Mouse (Mus musculus) limb, embryonic 14.5 days (tissue): ENCODE results near the gene Fkbp14. TPM values are rescaled to one million over a fixed set of nuclear protein-coding genes. Genes with fewer than 3 reads are reported as not detected.

Experiments
- ATAC-seq: fragments of 200-750 bp; cut with Nextera tagmentation; 2 replicates; pipeline ENCODE4 v1.8.0; 2017; ENCODE audit warnings: low read depth, moderate number of reproducible peaks, moderate TSS enrichment; ENCODE audit not compliant: low FRiP score
- DNase-seq: peaks from one replicate; pipeline ENCODE4 v3.0.0-alpha.2; 2015; ENCODE audit warnings: low spot score
- H3K27ac ChIP-seq: fragments of 300-500 bp; sonication (generic); replicated peaks from 2 replicates; pipeline ENCODE4 v1.5.1; 2014; ENCODE audit warnings: low read depth, mild to moderate bottlenecking, low read length, moderate library complexity, mixed read lengths
- H3K27me3 ChIP-seq: fragments of 300-500 bp; sonication (generic); 2 replicates; pipeline ENCODE4 v1.6.1; 2014; ENCODE audit warnings: low read length, mixed read lengths; ENCODE audit not compliant: control insufficient read depth, insufficient read depth
- H3K36me3 ChIP-seq: fragments of 300-500 bp; sonication (generic); 2 replicates; pipeline ENCODE4 v1.6.1; 2014; ENCODE audit warnings: mild to moderate bottlenecking, low read length, moderate library complexity, mixed read lengths; ENCODE audit not compliant: control insufficient read depth, insufficient read depth
- H3K4me1 ChIP-seq: fragments of 300-500 bp; sonication (generic); 2 replicates; pipeline ENCODE4 v1.6.1; 2014; ENCODE audit warnings: antibody characterized with exemption, low read length, mixed read lengths; ENCODE audit not compliant: control insufficient read depth, insufficient read depth
- H3K4me2 ChIP-seq: fragments of 300-500 bp; sonication (generic); replicated peaks from 2 replicates; pipeline ENCODE4 v1.6.1; 2014; ENCODE audit warnings: low read depth, mild to moderate bottlenecking, low read length, moderate library complexity; ENCODE audit not compliant: severe bottlenecking
- H3K4me3 ChIP-seq: fragments of 300-500 bp; sonication (generic); replicated peaks from 2 replicates; pipeline ENCODE4 v1.5.1; 2014; ENCODE audit warnings: low read length
- H3K9ac ChIP-seq: fragments of 300-500 bp; sonication (generic); 2 replicates; pipeline ENCODE4 v1.6.1; 2014; ENCODE audit warnings: mild to moderate bottlenecking, low read depth, low read length, moderate library complexity; ENCODE audit not compliant: severe bottlenecking
- H3K9me3 ChIP-seq: fragments of 300-500 bp; sonication (generic); 2 replicates; pipeline ENCODE4 v1.6.1; 2016; ENCODE audit warnings: low read length; ENCODE audit not compliant: control insufficient read depth
- POLR2A ChIP-seq: fragments of 200-500 bp; IDR thresholded peaks from 2 replicates; pipeline ENCODE4 v1.8.0; 2012; ENCODE audit warnings: inconsistent platforms, mild to moderate bottlenecking, moderate library complexity, borderline replicate concordance; ENCODE audit not compliant: insufficient read depth, insufficient read length; ENCODE audit errors: extremely low read depth
- WGBS: fragments of 180-500 bp; shearing (Covaris S2); extraction: QIAGEN DNeasy Blood & Tissue Kit; methylation state at CpG from one replicate; pipeline ENCODE4 v1.1.7; 2014; 5-methylcytosine and 5-hydroxymethylcytosine counted together
- polyA plus RNA-seq, 2 experiments: library from polyadenylated mRNA; depleted of rRNA in 1 of 2; stranded (reverse) in 1 of 2; unstranded in 1 of 2; fragments of >200 nt; fragmentation: Nextera tagmentation in 1 of 2; extraction: Ambion mirVana in 1 of 2; gene quantifications; 2 replicates each; pipeline versions ENCODE4 v1.2.1 to v1.2.3; 2012 to 2014

The Fkbp14 gene
- polyA plus RNA-seq, 2 experiments, result 57.0 to 71.0 TPM

DNA sequence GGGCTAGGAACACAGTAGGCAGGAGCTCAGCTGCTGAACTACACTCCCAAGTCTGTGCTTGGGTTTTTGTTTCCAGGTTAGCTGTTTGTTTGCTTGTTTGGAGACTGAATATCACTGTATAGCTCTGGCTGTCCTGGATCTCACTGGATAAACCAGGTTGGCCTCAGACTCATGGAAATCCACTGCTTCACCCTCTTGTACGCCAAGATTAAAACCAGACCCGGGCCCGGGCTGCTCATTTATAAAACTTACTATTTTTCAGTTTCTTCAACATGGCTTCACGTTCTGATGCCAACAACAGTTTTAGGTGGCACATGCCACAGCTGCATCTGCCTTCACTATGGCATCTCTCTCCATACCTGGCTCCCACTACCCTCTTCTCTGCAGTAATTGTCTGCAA lies 33.5 kb downstream of the Fkbp14 start:
- DNase-seq, result no peak
- Histone ChIP-seq H3K36me3 (no peaks in the 10 kb centered on the region), H3K4me3 (no peak overlapping the region), H3K4me2 (no peak overlapping the region), H3K27ac (no peak overlapping the region), H3K27me3 (no peaks in the 10 kb centered on the region), H3K4me1 (peaks cover 15% of the 10 kb centered on the region), H3K9ac (no peak overlapping the region), H3K9me3 (no peaks in the 10 kb centered on the region)
- no peak for ATAC-seq
- no peak for TF ChIP-seq POLR2A
- WGBS, result 77% methylated on average over 4 of the region's 4 CpGs

DNA sequence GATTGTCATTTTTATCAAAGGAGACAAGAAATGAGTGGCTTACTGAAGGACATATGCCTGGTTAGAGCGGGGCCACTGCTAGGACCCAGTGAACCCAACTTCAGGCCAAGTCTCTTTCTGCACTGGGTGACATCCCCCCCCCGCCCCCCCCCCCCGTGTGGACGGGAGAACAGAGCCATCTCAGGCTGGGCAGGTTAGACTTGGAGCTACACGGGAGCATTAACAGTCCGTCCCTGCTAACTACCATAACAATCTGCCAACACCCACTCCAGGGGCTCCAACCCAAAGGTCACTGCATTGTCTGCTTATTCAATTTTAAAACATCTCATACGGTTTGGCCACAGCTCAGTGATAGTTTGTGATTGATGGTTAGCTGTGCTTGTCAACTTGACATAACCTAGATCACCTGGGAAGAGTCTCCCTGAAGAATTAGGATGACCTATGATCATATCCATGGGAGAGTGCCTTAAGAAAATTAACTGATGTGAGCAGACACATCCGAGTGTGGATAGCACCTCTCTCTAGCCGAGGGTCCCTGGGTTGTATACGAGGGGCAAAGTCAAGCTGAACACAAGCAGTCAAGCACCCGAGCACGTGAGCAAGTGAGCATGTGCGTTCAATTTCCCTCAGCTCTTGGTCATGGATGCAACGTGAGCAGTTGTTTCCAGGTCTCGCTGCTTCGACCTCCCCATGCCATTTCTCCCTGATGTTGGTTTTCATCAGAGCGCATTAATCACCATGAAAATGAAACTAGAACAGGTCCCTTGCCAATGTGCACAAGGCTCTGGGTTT lies 34.9 kb downstream of the Fkbp14 start:
- no peaks in the 10 kb centered on the region for H3K36me3 ChIP-seq
- DNase-seq, result no peak
- H3K4me3 ChIP-seq, result no peak overlapping the region
- WGBS, result 77% methylated on average over 17 of the region's 17 CpGs
- H3K27ac ChIP-seq, result no peak overlapping the region
- no peak for TF ChIP-seq POLR2A
- no peak overlapping the region for H3K4me2 ChIP-seq
- no peak overlapping the region for H3K9ac ChIP-seq
- H3K9me3 ChIP-seq, result no peaks in the 10 kb centered on the region
- no peaks in the 10 kb centered on the region for H3K27me3 ChIP-seq
- ATAC-seq, result no peak
- peaks cover 15% of the 10 kb centered on the region for H3K4me1 ChIP-seq

DNA sequence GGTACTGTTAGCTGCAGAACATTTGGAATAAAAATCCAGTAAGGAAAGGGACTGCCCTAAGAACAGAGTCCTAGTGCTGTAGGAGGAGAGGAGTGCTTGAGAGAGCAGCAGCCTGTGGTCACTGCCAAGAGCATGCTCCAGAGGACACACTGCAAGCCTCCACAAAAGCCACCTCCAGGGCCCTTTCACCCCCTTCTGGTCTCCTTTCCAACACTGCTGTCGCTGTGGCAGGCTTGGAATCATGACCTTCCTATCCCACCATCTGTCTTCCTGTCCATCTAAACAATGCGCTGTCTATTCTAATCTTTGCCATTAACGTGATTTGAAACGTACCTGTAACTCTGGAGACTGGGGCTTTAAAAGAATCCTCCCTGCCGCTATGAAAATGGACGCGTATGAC lies 38.6 kb downstream of the Fkbp14 start:
- H3K9me3 ChIP-seq, result no peaks in the 10 kb centered on the region
- DNase-seq (no peak), ATAC-seq (no peak)
- no peaks in the 10 kb centered on the region; the same call in 1 of the 2 replicates for H3K4me1 ChIP-seq
- no peak for TF ChIP-seq POLR2A
- no peak overlapping the region for H3K9ac ChIP-seq
- no peaks in the 10 kb centered on the region for H3K36me3 ChIP-seq
- WGBS, result 76% methylated on average over 7 of the region's 7 CpGs
- no peak overlapping the region for H3K27ac ChIP-seq
- no peak overlapping the region for H3K4me3 ChIP-seq
- no peaks in the 10 kb centered on the region for H3K27me3 ChIP-seq
- H3K4me2 ChIP-seq, result no peak overlapping the region

DNA sequence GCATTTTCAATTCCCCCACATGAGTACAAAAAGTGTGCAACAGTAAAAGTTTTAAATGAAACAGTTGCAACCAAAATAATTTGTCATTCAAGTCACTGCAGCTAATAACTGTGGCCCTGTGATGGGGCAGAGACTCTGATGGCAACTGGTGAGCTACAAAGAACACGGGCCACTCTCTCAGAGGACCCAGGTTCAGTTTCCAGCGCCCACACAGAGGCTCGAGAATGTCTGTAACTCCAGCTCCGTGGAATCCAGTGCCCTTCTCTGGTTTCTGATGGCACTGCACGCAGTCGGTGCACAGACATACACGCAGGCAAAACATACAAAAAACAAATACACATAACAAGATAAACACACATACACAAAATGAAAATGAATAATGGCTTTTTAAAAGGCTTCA lies 39.4 kb downstream of the Fkbp14 start:
- DNase-seq, result no peak

DNA sequence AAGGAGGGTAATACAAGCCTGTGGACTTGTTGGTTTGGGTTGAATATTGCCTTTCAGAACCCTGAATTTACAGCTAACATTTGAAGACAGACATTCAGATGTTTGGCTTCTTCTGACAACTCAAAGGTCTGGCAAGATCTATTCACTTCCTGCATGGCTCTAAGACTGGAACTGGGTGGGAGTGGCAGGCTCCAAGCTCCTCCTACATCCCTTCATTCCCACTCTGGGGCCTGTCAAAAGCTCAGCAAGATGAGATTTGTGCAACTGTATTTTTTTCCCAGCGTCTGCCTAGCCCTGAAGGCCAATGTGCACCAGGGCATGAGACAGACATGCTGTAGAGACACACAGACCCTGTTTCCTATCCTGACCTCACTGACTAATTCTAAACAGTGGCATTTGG lies 41.3 kb downstream of the Fkbp14 start:
- Histone ChIP-seq H3K4me1 (no peaks in the 10 kb centered on the region; the same call in 1 of the 2 replicates), H3K9ac (no peak overlapping the region), H3K4me3 (no peak overlapping the region), H3K9me3 (no peaks in the 10 kb centered on the region), H3K36me3 (no peaks in the 10 kb centered on the region), H3K27ac (no peak overlapping the region), H3K27me3 (no peaks in the 10 kb centered on the region), H3K4me2 (no peak overlapping the region)
- WGBS, result 74% methylated on average over 1 of the region's 1 CpGs
- no peak for TF ChIP-seq POLR2A
- ATAC-seq, result no peak
- DNase-seq, result no peak

More for the DNA sequence above, 39.4 kb downstream of the Fkbp14 start:
- no peak for TF ChIP-seq POLR2A
- H3K27me3 ChIP-seq, result no peaks in the 10 kb centered on the region
- H3K4me3 ChIP-seq, result no peak overlapping the region
- H3K9me3 ChIP-seq, result no peaks in the 10 kb centered on the region
- H3K9ac ChIP-seq, result no peak overlapping the region
- H3K27ac ChIP-seq, result no peak overlapping the region
- H3K4me1 ChIP-seq, result no peaks in the 10 kb centered on the region; the same call in 1 of the 2 replicates
- no peak overlapping the region for H3K4me2 ChIP-seq
- ATAC-seq, result no peak
- 89% methylated on average over 7 of the region's 7 CpGs for WGBS
- H3K36me3 ChIP-seq, result no peaks in the 10 kb centered on the region
